Mouse (Mus musculus) right cerebral cortex, postnatal 36 days (tissue): ENCODE data around the gene Atxn7l1.
A peak's percentile ranks its signal among the peaks of the same experiment; 100 is the strongest.

Experiments
- DNase-seq, 2 experiments: peaks; one replicate each; pipeline ENCODE4 v3.0.0; 2022; ENCODE audit warnings: low spot score in 2 of 2, mixed read lengths in 1 of 2

Gene Atxn7l1

DNA sequence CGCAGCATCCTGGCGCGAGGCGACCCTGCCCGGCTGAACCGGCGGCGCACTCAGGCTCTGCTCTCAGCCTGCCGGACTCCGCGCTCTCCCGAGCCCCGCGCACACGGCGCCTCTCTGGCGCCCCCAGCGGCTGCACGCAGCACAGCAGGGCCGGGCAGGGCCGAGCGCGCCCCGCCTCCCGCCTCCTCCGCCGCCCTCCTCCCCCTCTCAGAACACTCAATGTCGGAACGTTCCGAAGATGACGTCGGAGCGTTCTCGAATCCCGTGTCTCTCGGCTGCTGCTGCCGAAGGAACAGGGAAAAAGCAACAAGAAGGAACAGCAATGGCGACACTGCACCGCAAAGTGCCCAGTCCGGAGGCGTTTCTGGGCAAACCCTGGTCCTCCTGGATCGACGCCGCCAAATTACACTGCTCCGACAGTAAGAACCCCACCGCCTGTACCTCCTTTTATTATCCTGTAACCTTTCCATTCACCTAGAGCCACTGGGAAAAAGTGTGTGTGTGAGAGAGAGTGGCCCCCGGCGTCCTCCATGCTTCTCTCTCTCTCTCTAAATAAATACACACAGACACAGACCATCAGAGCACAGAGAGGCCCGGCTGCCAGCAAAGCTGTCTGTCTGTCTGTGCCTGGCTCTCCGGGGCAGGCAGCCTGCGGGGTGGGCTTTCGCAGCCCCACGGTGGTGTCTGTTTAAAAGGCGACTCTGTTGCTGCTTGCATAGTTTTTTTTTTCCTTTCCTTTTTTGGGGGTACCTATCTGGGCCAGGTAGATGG, at the start of gene Atxn7l1:
TSS of gene Atxn7l1 (plus strand) at position 197 of the 771 bp plus-strand sequence.
- peak; percentile 91 for DNase-seq

DNA sequence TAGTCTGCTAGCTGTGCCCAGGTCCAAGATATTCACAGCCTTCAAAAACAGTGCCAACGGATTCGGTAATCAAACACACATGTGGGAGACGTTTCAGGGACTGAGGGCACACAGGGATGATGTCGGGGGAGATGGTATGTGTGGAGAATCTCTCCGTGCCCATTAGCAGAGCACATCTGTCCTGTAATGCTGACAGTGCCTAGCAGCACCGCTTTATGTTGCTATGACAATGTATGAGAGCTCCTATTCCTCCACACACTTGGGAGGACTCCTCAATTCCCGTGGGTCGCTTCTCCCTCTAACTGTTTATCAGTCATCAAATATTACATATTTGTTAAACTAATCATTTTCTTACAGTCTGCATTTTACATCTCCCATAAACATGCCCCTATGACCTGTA, 45.9 kb upstream of the Atxn7l1 start:
- no peak for DNase-seq

DNA sequence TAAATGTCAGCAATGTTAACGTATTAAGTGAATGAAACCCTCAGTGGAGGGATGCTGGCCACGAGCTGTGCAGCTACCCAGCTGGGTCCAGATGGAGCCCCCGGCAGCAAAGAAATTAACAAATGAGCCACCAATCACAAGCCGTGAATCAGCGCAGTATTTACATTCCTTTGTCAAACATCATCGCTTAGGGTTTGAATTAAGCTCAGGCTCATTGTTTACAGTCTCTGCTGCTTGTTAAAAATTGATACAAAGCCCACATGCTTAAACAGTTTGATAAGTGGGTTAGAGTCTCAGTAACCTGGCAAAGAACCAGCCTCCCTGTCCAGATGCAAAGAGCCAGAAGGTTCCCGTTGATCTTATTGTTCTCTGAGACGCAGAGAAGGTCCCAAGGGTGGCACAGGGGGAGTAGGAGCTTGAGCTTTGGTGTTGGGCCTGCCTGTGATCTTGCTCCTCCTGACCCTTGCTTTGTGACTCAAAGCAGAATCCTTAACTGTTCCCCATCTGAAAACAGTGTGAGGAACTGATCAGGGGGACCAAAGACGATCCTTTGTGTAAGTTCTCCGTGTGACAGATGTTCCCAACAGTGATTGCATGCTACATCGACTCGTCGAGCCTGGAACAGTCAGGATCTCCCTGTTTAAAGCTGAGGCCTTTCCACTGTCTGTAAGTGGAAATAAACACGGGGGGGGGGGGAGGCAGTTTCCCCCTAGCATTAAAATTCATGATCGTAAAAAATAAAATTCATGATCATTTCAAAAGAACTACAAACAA, 45.0 kb upstream of the Atxn7l1 start:
- no peak for DNase-seq

DNA sequence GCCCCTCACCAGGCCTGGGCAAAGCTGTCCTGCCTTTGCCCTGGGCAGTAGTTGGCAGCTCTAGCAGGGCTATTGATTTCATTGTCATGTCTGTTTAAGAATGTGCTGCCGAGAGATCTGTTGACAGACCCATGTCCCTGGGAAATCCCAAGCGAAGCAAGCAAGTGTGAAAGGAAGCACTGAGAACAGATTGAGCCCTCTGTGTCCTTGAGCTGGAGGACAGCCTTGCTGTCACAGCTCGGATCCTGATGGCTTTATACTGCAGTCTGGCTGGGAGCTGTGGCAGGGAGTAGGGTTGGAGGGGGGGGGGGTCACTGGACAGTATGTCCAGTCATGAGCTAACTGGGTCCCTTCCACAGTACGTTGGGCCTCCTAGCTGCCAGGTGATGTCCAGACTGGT, 41.8 kb upstream of the Atxn7l1 start:
- DNase-seq: no peak

DNA sequence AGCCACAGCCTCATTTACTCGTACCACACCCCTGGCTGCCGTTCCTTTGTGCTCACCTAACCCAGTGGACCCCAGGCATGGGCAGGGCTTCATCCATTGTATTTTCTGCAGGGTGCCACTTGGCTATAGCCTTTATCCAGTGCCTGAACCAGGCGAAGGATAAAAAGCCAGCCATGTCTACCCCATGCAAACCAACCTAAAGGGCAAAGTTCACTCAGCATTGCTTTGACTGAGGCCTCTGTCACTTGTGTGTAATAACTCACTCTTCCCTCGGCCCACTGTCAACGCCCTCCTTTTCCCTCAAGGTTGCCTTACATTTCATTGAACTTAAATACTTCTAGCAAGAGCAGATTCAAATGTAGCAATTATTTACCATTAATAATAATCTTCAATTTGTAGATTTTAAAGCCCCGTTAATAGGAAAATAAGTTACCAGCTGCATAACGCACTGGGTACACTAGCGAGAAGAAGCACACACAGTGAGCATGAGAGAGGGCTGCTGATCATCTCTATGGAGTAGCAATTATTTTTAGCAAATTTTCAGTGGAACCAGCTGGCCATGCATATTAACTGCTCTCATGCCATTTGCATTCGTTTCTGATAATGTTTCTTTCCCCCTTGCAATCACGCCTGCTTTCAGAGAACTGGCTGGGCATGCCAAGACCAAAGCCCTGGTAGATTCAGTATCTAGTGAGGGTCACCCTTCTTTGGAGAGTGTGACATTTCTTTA, 40.9 kb upstream of the Atxn7l1 start:
- DNase-seq: no peak

DNA sequence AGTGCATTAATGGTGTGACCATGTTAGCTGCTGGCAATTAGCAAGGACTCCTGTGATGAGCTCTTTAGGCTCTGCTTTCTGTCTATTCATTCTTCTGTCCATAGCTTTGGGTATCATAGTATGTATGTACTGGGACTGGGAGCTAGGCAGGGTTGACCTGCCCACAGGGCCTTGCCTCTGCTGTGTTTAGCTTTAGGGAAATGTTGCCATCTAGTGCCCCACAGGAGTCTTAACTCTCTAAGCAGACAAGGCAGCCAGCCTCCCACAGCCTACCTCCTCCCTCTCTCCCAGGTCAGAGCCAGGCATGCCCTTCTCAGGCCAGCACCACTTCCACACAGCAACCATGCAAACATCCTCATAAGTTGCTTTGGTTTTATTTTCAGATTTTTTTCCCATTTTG, 38.0 kb upstream of the Atxn7l1 start:
- DNase-seq: peak in 1 of 2 experiments; percentile 26

DNA sequence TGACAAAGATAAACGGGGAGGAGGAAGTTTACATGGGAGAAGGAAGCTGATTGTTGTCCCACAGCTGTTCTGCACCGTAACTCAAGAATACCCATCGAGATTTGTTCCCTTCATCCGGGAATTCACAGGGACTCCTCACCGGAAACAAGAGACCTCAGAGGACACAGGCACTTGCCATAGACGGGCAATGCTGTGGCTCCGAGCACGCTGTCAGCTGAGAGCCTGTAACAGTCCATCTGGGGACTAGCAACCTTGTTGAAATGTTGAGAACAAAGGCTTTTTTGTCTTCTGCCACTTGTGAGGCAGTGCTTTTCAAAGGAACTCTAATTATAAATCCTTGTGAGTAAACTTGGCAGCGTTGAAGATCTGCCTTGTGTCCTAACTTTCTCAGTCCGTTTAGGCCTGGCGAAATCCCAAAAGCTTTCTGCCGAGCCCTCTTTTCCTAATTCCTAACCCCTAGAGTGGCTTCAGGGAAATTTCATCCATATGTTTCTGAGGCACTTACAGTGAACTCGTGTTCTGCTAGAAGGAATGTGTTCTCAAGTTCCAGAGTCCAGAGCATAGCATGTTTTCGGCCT, 36.5 kb upstream of the Atxn7l1 start:
- DNase-seq: no peak

DNA sequence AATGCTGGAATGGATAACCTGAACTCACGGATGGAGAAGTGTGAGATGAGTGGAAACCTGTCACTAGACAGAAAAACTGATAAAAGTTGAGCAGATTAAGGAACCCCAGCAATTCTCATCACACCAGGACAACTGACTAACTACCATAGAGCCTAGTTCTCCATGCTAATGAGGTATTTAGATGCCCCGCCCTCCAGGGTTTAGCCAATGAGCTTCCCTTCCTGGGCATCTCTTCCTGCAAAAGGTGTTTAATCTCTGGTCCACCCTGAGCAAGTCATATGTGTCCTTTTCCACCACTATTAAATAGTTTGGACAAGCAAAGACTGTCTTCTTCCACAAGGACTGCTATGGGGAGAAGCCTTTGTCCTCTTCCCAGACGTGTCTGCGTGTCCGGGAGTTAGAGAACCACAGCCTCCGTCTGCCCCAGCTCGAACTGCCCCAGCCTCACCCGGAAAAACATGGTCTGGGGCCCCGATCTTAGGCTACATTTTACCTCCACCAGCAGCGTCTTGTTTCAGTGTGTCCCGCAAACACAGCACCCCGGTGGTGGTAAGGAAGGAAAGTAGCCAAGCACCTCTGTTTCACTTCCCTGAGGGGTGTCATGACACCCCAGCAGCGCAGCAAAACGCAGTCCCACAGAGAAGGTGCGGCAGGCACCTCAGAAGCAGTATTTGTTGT, 28.7 kb upstream of the Atxn7l1 start:
- DNase-seq: no peak

DNA sequence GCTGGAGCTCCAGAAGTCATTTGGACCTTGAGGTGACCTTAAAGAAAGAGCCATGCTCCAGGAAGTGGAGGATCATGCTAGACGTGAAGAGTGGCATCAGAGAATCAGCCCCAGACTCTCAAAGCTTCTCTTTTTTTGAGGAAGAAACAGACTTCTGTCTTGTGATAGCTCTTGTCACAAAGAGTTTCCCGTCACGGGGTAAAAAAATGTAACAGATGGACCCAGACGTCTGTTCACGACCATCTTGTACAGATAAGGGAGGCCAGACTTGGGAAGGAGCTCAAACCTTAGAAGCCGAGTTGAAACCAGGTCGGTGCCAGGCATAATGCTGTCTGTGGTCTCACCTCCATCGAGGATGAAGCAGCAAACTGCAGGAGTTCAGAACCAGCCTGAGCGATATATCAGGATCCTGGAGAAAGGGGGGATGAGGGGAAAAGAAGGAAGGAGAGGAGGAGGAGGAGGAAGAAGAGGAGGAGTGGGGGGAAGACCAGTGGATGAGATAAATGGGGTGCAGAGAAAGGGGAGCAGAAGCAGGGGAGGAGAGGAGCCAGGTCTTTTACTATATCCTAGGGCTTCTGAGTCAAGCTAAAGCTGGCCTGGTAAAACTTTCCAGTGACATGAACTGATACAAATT, 21.8 kb upstream of the Atxn7l1 start:
- DNase-seq: no peak

DNA sequence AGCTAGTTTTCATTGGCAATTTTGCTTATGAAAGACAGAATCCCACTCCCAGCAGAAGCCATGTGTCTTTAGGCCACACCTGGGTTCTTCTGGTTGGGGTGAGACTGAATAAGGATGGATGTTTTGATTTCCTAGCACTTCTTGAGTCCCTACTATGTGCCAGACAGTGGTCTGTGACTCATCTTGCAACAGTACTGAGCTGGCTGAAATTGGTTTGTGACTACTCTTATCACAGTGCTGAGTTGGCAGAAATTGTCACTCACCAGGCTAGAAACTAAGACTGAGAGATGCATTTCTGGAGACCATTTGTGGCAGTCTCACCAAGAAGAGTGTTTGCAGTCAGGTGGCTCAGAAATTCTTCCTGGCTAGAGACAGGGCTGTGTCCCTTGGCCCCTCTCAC, 21.2 kb upstream of the Atxn7l1 start:
- DNase-seq: no peak

DNA sequence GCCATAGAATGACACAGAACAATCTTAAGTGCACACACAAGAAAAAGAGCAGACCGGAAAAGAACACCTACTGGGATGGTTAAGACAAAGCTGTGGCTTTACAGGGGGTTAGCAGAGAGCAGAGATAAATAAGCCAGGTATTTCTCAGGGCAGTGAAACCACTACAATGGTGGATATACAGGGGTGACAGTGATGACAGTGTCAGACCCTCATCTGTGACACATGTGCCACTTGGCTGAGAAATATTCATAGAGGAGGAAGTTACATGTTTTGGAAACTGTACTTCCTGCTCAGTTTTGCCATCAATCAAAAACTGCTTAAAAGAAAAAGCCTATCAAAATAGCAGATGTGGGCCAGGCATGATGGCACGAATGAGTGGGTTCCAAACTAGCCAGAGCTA, 19.4 kb upstream of the Atxn7l1 start:
- DNase-seq: no peak

DNA sequence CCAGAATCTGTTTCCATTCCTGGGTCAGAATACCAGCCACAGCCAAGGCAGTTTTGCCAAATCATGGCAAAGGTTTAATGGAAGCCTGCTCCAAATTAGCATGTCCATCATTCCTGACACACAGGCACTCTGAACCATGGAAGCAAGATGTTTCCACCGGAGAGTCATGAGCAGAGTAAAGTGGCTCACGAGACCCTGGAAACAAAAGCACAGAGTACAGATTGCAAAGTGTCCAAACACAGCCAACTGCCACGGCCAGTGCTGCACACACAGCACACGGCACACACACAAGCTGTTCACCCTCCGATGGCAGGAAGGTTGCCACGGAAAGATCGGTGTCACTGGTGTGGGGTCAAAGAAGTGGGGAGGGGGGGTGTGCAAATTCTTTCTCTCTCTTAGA, 18.8 kb upstream of the Atxn7l1 start:
- no peak for DNase-seq

DNA sequence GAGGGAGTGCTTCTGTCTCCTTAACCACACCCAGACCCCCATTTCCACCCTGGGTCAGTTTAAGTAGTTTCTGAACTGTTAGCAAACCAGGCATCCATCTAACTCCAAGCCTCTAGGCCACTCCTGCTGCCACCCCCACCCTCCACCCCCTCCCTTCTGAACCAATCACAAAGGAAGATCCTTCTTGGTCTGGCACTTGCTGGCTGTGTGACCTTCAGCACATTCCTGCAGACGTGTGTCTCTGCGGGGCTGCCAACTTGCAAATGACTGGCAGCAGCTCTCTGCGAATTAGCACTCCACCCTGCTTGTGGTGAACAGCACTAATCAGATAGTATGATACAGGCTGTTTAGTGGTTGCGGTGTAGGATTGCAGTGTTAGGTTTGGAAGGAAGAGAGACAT, 18.1 kb upstream of the Atxn7l1 start:
- DNase-seq: no peak

DNA sequence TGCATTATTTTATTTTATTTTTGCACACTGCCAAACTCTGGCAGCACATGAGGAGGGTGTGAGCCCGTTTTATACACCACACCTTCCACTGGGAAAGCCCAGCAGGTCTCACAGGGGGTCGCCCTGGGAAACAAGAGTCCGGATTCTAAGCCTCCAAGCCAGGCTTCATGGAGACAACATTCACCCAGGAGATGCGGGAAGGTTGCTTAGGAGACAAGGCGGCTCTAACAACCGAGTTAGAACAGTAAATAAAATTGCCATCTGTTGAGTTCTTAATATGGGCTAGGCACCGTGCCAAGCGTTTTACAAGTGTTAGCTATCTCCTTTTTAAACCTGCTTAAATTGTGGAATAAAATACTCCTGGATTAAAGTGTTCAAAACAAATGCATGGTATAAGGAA, 17.1 kb upstream of the Atxn7l1 start:
- DNase-seq: peak; percentile 49 to 68

DNA sequence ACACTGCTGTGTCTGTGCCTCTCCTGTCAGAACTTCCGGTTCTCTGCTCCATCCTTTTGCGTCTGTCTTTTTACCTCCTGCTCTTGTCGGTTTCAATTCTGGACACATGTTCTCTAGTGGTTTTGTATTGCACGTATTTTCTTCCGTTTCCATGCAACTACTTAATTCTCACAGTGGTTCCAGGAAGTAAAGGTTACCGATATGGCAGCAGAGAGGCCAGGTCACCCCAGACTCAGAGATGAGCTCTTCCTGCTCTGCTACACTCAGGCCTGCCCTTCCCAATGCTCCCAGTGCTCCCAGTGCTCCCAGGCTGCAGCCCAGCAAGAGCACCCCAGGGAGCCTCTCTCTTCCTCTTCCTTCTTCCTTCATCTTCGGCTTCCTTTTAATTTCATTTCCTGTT, 15.7 kb upstream of the Atxn7l1 start:
- no peak for DNase-seq

DNA sequence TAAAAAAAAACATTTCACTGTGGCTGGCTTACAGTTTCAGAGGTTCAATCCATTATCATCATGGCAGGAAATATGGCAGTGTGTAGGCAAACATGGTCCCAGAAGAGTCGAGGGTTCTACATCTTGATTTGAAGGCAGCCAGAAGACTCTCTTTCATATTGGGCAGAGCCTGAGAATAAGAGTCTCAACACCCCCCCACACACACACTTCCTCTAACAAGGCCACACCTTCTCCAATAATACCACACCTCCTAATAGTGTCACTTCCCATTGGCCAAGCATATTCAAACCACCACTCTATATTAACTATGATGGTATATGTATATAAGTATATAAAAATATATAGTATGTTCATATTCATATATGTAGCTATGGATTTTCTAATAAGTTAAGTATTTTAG, 9.6 kb upstream of the Atxn7l1 start:
- no peak for DNase-seq

DNA sequence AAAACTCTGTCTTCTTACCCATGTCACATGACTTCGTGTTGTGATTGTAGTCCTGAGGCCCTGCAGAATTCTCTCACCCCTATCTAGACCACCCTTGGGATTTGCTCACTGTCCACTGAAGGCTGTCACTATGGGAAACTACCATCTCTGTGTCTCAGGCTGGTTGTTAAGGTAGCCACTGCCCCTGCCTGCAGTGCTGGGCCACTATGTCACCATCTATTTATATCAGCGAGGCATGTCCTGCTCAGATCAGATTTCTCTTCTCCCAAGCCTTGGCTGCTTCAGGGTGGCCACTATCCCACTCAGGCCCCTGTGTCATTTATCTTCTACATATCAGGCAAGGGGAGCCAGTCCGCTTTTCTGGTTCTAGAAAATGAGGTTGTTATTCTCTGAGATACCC, 8.4 kb upstream of the Atxn7l1 start:
- no peak for DNase-seq

DNA sequence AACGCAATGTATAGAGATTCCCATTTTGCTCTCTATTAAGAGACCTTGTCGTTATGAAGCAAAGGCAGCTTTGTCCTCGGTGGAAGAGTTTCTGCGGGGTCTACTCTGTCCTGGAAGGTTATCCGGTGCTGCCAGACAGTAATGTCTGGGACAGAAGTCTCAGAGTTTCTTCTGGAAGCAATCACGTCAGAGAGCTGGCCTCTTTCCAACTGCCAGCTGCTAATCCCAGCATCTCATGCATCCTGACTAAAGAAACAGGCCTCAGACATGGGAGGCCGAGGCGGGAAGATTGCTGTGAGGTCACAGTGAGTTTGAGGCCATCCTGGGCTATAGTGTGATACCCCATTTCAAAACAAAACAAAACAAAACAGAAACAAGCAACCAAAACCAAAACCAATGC, 3.0 kb upstream of the Atxn7l1 start:
- DNase-seq: peak in 1 of 2 experiments; percentile 17

DNA sequence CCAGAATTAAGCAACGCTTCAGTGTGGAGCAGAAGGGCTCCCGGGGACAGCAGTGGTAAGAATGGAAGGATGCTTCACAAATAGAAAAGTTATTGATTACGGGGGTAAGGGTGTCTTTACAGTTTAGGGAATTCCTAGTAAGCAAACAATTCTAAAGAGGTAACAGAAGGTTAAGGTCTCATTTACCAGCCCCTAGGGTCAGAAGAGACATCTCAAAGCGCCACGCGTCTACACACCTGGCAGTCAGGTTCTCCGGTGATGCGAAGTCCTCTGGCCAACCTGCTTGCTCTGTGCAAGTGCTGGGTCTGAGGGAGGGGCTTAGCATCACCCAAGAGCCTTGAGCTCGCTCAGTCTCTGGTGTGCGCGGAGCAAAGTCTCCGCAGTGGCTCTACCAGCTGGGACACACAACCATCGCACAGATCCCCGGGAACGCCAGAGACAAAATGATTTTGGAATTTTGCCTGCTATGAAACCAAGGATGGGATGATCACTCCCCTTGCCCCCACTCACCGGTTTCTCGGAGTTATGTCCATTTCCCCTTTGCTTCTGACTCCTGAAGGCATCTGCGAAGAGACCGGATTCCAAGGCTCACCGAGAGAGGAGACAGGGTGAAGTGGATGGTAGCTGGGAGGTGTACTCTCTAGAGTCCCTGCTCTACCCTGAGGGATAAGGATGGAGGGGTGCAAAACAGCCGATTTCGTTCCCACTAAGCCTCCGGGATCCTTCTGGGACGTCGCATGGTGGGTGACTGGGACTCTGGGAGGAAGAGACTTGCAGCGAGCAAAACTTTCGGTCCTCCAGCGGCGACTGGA, 665 bp upstream of the Atxn7l1 start:
- DNase-seq: no peak

DNA sequence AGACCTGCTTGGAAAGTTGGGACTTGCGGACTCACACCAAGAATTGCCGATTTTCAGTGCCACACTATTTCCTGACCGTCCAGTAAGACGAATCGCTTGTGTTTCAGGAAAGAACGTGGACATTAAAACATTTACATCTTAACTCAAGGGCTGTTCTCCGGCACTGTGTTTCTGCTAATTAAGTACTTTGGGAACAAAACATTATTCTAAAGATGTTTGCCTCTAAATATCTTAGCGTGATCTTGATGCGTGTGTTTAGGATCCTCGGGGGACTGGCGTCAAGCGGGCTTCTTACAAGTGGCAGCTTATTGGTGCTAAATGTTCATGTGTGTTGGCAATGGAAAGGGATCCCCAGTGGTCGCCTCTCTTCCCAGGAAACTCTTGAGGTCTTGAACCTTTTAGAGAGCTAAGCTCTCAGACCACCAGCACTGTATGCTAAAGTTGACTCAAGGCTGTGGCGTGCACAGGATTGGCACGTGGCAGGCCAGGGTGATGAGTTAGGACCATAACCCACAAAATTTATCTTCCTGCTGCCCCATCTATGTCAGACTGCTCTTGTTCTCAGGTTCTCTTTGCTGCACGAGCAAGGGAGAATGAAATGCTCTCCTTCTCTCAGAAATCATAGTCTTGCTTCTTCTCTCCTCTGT, 2.2 kb downstream of the Atxn7l1 start:
- no peak for DNase-seq
